Mouse (Mus musculus) kidney, adult 9 months (tissue): ENCODE data around the gene Dnajc1.

Experiments
- DNase-seq: peaks from one replicate; pipeline ENCODE4 v3.0.0; 2022

The Dnajc1 gene

DNA sequence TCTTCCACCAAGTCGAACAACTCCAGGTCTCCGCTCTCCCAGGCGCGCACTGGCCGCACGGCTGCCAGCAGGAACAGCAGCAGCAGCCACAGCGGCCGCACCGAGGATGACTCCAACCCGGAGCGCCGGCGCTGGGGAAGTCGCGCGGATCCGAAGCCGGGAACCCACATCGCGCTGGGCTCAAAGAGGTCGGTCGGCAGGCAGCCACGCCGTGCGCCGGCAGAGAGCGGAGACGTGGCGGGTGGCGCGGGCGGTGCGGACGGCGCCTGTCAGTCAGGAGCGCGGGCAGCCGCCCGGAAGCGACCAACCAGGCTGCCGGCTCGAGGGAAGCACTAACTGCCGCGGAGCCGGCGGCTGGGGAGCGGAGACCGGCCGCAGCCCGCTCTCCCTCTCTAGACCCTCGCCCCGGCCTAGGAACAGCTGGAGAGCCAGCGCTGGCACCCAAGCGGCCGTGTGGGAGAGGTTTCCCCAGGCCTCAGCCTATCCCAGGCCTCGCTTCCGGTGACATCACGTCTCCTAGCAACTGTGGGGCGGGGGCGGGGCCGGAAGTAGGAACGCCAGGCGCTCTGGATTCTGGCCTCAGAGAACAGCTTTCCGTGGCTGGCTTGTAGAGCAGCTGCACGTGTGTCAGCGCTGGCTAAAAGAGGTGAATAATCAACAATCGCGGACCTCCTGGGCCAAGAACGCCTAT, at the start of gene Dnajc1:
Gene Dnajc1 (minus strand): TSS at position 500 of the 691 bp plus-strand sequence.
- peak; percentile 91 for DNase-seq

GRCm38 (mm10) chr2:18441871-18442270, 49.2 kb upstream of the Dnajc1 start:
- peak; percentile 83 for DNase-seq

DNA sequence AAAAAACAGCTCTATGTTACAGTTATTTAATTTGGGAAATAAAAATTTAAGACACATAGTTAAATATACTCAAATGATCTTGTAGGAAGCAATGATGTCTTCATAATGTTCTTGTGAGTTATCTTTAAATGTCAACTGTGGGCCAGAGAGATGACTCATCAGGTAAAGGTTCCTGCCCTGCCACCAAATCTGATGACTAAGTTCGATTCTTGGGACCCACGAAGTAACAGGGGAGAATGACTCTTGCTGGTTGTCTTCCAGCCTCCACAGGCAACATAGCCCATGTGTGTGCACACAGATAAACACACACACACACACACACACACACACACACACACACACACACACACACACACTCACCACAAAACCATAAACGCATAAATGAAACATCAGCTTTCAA, 22.6 kb upstream of the Dnajc1 start:
- no peak for DNase-seq

- DNase-seq, result no peak
Observed at GRCm38 (mm10) chr2:18403679-18404078, 11.0 kb upstream of the Dnajc1 start.

GRCm38 (mm10) chr2:18401771-18402170, 9.1 kb upstream of the Dnajc1 start:
- DNase-seq, result no peak

DNA sequence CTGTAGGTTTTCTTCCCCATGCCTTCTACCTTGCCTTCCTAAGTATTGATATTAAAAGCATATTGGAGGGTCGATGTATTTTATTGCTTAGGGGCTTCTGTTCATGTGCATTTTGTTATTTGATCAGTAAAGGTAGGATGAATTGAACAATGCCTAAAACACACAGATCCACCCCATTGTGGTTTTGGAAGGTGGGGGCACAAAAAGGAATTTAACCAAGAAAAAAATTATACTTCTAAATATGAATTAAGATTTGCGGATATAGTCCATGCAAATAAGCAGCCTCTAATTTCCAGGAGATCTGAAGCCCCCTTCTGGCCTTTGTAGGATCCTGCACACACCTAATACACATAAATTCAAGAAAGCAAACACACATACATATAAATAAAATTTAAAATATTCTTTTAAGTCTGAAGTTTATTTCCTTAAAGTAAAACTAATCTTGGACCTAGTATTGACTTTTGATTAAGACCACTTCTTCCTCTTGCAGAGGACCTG, 441 bp upstream of the Dnajc1 start:
- peak; percentile 13 for DNase-seq

DNA sequence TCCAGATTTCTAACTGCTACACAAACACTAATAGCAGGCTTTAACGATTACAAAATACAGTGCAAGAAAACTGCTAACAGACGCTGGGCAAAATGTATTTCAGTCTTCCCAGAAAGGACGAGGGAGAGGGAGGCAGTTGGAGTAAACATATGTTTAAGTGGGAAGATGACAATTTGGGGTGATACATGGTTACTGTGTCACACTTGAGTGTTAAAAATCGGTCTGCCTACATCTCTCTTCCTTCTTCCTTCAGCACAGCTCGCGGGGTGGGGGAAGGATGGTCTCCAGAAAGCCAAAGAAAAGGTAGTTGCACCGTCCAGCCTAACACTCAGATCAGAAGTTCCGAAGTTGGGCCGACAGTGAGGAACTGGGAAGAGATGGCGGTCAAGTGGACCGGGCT, 769 bp downstream of the Dnajc1 start:
- no peak for DNase-seq

DNA sequence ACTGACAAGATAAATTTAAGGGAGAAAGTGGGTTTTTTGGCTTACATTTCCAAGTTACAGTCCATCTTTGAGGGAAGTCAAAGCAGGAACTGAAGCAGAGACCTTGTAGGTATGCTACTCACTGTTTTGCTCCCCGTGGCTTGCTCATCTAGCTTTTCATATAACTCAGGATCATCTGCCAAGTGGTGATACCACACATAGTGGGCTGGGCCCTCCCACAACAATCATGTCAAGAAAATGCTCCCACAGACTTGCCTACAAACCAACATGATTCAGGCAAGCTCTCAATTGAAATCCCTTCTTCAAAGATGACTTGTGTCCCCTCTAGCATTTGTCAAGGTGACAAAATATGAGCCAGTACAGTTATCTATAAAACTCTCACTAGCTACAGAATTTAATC, 3.0 kb downstream of the Dnajc1 start:
- no peak for DNase-seq

DNA sequence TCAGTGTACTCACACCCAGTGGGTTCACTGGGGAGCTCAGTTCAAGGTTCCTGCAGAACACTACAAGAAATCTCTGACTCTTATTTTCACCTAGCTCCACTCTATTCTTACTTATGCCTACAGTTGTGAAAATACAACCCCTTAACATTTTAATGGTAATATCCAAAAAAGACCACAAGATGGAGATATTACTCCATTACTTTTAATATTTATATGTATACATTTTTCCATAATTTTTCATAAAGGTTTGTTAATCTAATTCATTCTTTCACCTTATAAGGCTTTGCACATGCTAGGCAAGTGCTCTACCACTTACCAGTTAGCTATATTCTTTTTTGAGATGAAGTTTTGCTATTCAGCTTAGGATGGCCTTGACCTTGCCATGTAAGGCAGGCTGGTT, 11.0 kb downstream of the Dnajc1 start:
- no peak for DNase-seq

GRCm38 (mm10) chr2:18372400-18373182, 20.0 kb downstream of the Dnajc1 start:
- DNase-seq, result no peak

GRCm38 (mm10) chr2:18370794-18371498, 21.7 kb downstream of the Dnajc1 start:
- DNase-seq, result no peak

DNA sequence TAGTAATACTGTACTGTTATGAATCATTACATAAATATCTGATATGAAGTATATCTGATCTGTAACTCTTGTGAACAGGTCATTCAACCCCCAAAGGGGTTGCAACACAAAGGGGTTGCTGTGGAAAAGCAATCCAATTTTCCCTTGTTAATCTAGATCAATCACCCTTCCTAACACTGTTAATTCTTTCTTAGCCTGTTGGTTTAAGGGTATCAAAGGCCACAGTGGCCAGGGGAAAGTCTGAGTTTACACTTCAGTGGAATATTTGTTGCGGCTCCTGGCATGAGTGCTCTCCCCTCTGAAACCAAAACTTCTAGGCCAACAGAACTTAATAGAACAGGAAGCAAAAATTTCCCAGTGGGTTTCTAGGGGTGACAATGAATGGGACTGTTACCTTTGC, 28.2 kb downstream of the Dnajc1 start:
- DNase-seq, result no peak

GRCm38 (mm10) chr2:18355293-18355692, 37.3 kb downstream of the Dnajc1 start:
- DNase-seq, result peak; percentile 41

DNA sequence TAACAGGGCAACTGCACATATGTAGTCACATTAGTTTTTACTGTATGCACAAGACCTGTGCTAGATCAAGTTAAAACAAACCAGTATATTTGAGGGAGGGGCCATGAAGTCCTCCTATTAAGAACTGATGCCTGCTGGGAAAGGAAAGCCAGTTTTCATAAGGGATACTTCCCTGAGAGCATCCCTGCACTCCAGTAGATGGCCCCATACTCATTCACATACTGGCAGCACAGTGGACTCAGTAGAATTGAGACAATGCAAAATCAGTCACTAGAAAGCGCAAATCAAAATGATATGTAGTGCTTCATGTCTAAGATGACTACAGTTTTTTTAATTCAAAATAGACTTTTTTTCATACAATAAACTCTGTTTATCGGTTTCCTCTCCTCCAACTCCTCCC, 40.0 kb downstream of the Dnajc1 start:
- DNase-seq, result no peak

DNA sequence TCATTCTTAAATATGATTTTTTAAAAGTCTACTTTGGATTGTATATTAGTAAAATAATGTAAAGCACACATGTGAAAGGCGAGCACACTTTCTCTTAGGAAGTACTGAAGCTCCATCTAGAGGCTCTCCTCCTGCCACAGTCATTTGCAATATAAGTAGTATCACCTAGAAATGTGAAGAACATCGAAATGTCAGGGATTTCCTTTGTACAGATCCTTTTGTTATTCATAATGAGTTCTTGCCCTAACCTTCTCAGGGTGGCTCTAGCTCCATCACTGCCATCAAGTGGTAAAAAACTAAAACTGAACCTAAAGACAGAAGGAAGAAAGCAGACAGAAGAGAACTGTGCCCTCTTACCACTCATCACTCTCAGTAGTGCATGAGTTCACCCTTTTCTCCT, 49.2 kb downstream of the Dnajc1 start:
- DNase-seq, result peak; percentile 16

GRCm38 (mm10) chr2:18318671-18319070, 74.0 kb downstream of the Dnajc1 start:
- DNase-seq, result no peak

DNA sequence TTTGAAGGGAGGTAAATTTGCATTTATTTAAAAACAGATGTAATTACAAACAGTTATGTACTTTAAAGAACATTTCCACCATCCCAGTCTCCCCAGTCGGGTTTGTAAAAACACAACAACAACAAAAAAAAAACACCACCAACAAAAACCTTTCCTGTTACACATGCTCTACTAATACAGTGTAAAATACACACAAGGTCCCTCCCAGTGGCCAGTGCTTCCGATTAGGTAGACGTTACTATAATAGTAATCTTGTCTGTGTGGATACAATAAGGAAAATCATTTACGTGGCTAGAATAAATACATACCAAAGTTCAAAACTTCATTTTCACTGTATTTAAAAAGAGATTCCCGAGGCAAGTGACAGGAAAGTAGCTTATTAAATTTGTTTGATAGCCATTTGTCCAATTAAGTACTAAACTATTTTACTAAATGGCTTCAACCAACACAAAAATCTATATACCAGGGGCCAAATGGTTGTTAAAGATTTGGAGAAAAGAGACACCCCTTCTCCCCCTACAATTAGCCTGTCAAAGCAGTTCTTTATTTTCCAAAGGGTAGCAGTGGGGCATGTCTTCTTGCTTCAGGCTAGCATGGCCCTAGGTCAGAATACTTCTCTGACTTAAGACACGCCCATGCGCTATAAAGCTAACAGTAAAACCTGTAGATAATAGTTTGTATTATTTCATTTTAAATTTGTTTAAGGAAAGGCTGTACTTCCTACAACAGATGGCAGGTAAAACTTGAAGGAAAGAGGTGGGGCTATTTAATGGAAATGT, 74.9 kb downstream of the Dnajc1 start:
- DNase-seq, result no peak

DNA sequence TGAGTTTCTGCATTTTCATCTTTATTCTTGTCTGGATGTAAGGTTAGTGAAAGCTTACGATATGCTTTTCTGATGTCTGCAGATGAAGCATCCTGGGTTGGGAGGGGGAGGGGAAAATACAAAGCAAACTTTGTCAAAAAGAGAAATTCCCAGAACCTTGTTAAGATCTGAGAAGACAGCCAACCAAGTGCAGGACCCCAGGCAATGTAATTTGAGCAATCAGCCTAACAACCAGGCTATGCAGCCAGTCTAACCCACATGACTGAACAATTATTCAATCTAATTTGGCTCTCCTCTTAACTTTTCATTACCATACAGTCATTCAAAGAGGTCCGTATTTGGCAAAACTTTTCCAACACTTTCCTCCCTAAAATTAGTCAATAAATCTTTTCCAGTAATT, 75.7 kb downstream of the Dnajc1 start:
- DNase-seq, result no peak

GRCm38 (mm10) chr2:18310261-18311104, 82.1 kb downstream of the Dnajc1 start:
- DNase-seq, result no peak

DNA sequence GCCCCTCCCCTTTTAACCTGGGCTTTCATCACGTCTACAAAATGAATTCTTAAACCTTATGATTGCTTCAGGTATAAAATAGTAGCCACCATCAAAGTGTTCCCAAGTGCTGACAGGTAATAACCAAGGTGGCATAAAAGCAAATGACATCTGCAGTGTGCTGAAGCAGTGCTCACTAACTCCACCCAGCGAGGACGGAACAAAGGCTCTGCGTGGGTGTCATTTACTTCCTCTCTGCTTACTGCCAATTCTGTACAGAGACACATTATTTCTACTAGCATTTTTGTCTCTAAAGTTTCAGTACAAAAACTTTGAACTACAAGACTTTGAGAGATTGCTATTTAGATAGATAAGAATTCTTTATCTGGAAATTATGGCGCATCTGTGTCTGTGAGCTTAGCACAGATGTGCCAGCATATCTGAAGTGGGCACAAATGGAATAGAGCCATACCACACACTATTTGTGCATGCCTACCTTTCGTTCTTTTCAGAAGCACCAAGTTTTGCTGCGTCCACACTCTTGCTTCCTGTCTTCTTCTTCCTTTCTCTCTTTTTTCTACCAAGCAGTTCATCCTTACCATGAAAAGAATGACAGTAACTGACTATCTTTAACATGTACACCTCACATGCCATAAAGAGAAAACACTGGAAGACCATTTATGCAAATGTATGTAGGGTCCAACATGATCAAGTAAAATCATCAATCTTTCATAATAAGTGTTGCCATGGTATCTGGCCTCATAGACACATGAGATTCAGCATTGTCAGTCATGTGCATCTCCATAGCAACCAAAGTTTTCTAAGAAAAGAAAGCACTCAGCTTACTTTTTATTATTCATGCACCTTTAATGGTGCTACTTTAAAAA, 85.0 kb downstream of the Dnajc1 start:
- DNase-seq, result no peak

- DNase-seq, result no peak
Observed at GRCm38 (mm10) chr2:18300949-18301348, 91.7 kb downstream of the Dnajc1 start.
